Mouse (Mus musculus): ENCODE measurements around the gene Guk1. TPM values are rescaled to one million over a fixed set of nuclear protein-coding genes. Genes with fewer than 3 reads are reported as not detected.

Gene Guk1
- total RNA-seq (2021) (100 to 1,000 TPM in 1 of 2 experiments, 10 to 100 TPM in 1; 97.5 to 113 TPM), polyA plus RNA-seq (2012; rRNA removed) (120 and 127 TPM in 2 replicates)
- long read RNA-seq, transcript Guk1-204 (8 exons, 1,078 nt) = major isoform, 97 of 104 reads
- long read RNA-seq, partial matches to known transcripts = 2 of 104 reads
- long read RNA-seq, other reads (novel, unspliced or antisense) = 3 of 104 reads

- Histone ChIP-seq H3K79me2 (replicated peaks; ENCODE audit: control insufficient read depth, insufficient read depth, low read length) (no peaks in the 10 kb centered on the region; the same call in 1 of the 2 replicates), H3K27ac (peak within 1 kb of the TSS; percentile 89), H3K4me3 (peak within 1 kb of the TSS; percentile 69), H3K36me3 (ENCODE audit: control insufficient read depth, insufficient read depth, low read length) (no peaks in the 10 kb centered on the region), H3K9ac (ENCODE audit: low read depth, low read length) (peak within 1 kb of the TSS; percentile 75), H3K4me1 (ENCODE audit: control insufficient read depth, insufficient read depth, low read length) (peaks cover 5% of the 10 kb centered on the region), H3K27me3 (ENCODE audit: control insufficient read depth, insufficient read depth, low read length) (no peaks in the 10 kb centered on the region)
- intact Hi-C loops (cut with DNase I) = loop anchor here (5.0 kb wide), 1 partner anchor 35 kb away; the partner anchor contains the start of gene Arf1
- no peak for DNase-seq
- WGBS = 4% methylated on average over 16 of the region's 16 CpGs
- TF ChIP-seq POLR2A (IDR thresholded peaks at IDR 0.05; ENCODE audit: insufficient read depth, low read depth, low read length) (no peak), EP300 (IDR thresholded peaks at IDR 0.05; ENCODE audit: insufficient read depth, low read depth, low read length) (no peak), CTCF (IDR thresholded peaks at IDR 0.05) (no peak)
Observed at GRCm38 (mm10) chr11:59192059-59192386, at the start of gene Guk1. TSS of gene Guk1 (minus strand) at chr11:59192212.

GRCm38 (mm10) chr11:59239796-59240195, 47.8 kb upstream of the Guk1 start:
- H3K4me1 ChIP-seq (ENCODE audit: control insufficient read depth, insufficient read depth, low read length) = peaks cover 1% of the 10 kb centered on the region; the same call in 1 of the 2 replicates
- H3K4me3 ChIP-seq = no peak overlapping the region
- no peak overlapping the region for H3K27ac ChIP-seq
- WGBS = 68% methylated on average over 4 of the region's 4 CpGs
- intact Hi-C loops (cut with DNase I) = loop anchor here (5.0 kb wide), 1 partner anchor 243 kb away; no protein-coding TSS in a partner anchor
- no peak for DNase-seq
- TF ChIP-seq EP300 (IDR thresholded peaks at IDR 0.05; ENCODE audit: insufficient read depth, low read depth, low read length) = no peak
- no peak for TF ChIP-seq POLR2A (IDR thresholded peaks at IDR 0.05; ENCODE audit: insufficient read depth, low read depth, low read length)
- no peak for TF ChIP-seq CTCF (IDR thresholded peaks at IDR 0.05)
- H3K27me3 ChIP-seq (ENCODE audit: control insufficient read depth, insufficient read depth, low read length) = no peaks in the 10 kb centered on the region; the same call in 1 of the 2 replicates
- H3K36me3 ChIP-seq (ENCODE audit: control insufficient read depth, insufficient read depth, low read length) = no peaks in the 10 kb centered on the region
- H3K9ac ChIP-seq (ENCODE audit: low read depth, low read length) = no peak overlapping the region
- H3K79me2 ChIP-seq (replicated peaks; ENCODE audit: control insufficient read depth, insufficient read depth, low read length) = no peaks in the 10 kb centered on the region

- intact Hi-C loops (cut with DNase I) = loop anchor here (5.0 kb wide), 1 partner anchor 243 kb away; no protein-coding TSS in a partner anchor
- Histone ChIP-seq H3K4me1 (ENCODE audit: control insufficient read depth, insufficient read depth, low read length) (peaks cover 1% of the 10 kb centered on the region; the same call in 1 of the 2 replicates), H3K27ac (no peak overlapping the region), H3K36me3 (ENCODE audit: control insufficient read depth, insufficient read depth, low read length) (no peaks in the 10 kb centered on the region), H3K27me3 (ENCODE audit: control insufficient read depth, insufficient read depth, low read length) (no peaks in the 10 kb centered on the region; the same call in 1 of the 2 replicates), H3K79me2 (replicated peaks; ENCODE audit: control insufficient read depth, insufficient read depth, low read length) (no peaks in the 10 kb centered on the region), H3K9ac (ENCODE audit: low read depth, low read length) (no peak overlapping the region), H3K4me3 (no peak overlapping the region)
- no peak for DNase-seq
- TF ChIP-seq EP300 (IDR thresholded peaks at IDR 0.05; ENCODE audit: insufficient read depth, low read depth, low read length) (no peak), POLR2A (IDR thresholded peaks at IDR 0.05; ENCODE audit: insufficient read depth, low read depth, low read length) (no peak), CTCF (IDR thresholded peaks at IDR 0.05) (no peak)
- WGBS = 64% methylated on average over 4 of the region's 4 CpGs
Observed at GRCm38 (mm10) chr11:59239428-59239785, 47.4 kb upstream of the Guk1 start.

- H3K36me3 ChIP-seq (ENCODE audit: control insufficient read depth, insufficient read depth, low read length) = no peaks in the 10 kb centered on the region
- no peaks in the 10 kb centered on the region for H3K79me2 ChIP-seq (replicated peaks; ENCODE audit: control insufficient read depth, insufficient read depth, low read length)
- 11% methylated on average over 15 of the region's 15 CpGs for WGBS
- no peak overlapping the region for H3K27ac ChIP-seq
- H3K9ac ChIP-seq (ENCODE audit: low read depth, low read length) = no peak overlapping the region
- H3K27me3 ChIP-seq (ENCODE audit: control insufficient read depth, insufficient read depth, low read length) = no peaks in the 10 kb centered on the region; the same call in 1 of the 2 replicates
- no peak overlapping the region for H3K4me3 ChIP-seq
- peak; percentile 59 to 68 for DNase-seq
- no peak for TF ChIP-seq EP300 (IDR thresholded peaks at IDR 0.05; ENCODE audit: insufficient read depth, low read depth, low read length)
- no peak for TF ChIP-seq POLR2A (IDR thresholded peaks at IDR 0.05; ENCODE audit: insufficient read depth, low read depth, low read length)
- peak; percentile 73 for TF ChIP-seq CTCF (IDR thresholded peaks at IDR 0.05)
- intact Hi-C loops (cut with DNase I) = loop anchor here (1.0 to 5.0 kb wide), 2 partner anchors 55 to 244 kb away; no protein-coding TSS in a partner anchor
- peaks cover 1% of the 10 kb centered on the region; the same call in 1 of the 2 replicates for H3K4me1 ChIP-seq (ENCODE audit: control insufficient read depth, insufficient read depth, low read length)
Observed at GRCm38 (mm10) chr11:59238525-59239427, 46.8 kb upstream of the Guk1 start.

GRCm38 (mm10) chr11:59232797-59233196, 40.8 kb upstream of the Guk1 start:
- no peaks in the 10 kb centered on the region for H3K36me3 ChIP-seq (ENCODE audit: control insufficient read depth, insufficient read depth, low read length)
- H3K27ac ChIP-seq = no peak overlapping the region
- no peaks in the 10 kb centered on the region for H3K27me3 ChIP-seq (ENCODE audit: control insufficient read depth, insufficient read depth, low read length)
- no peak overlapping the region for H3K9ac ChIP-seq (ENCODE audit: low read depth, low read length)
- no peak overlapping the region for H3K4me3 ChIP-seq
- no peak for DNase-seq
- TF ChIP-seq POLR2A (IDR thresholded peaks at IDR 0.05; ENCODE audit: insufficient read depth, low read depth, low read length) (no peak), CTCF (IDR thresholded peaks at IDR 0.05) (no peak), EP300 (IDR thresholded peaks at IDR 0.05; ENCODE audit: insufficient read depth, low read depth, low read length) (no peak)
- intact Hi-C loops (cut with DNase I) = no loop called here
- peaks cover 3% of the 10 kb centered on the region for H3K4me1 ChIP-seq (ENCODE audit: control insufficient read depth, insufficient read depth, low read length)
- no peaks in the 10 kb centered on the region for H3K79me2 ChIP-seq (replicated peaks; ENCODE audit: control insufficient read depth, insufficient read depth, low read length)
- WGBS = 77% methylated on average over 2 of the region's 2 CpGs

Data from heart, adult 2 months (tissue).